Mouse (Mus musculus): ENCODE data around the gene Chsy1.

DNA sequence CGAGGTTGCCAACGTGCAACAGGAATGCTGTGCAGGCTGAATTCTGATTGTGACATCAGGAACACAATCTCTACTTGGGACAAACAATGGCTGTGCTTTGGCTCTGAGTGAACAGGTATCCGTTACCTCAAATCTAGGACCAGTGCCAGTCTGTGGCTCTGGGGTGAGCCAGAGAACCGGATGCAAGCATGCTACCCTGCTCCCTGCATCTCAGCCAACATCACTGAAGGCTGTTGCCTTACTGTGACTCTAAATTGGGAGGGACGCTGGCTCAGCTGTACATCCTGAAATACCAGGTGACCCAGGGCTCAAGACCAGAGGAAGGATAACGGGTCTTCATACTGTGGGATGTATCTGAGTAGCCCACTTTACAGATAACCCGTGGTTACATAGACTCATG is 70.4 kb downstream of the Chsy1 start:
- TF ChIP-seq POLR2A (IDR thresholded peaks at IDR 0.05; ENCODE audit: insufficient read depth, low read depth, low read length) (no peak), CTCF (IDR thresholded peaks at IDR 0.05; ENCODE audit: insufficient read depth, low read depth, low read length) (no peak)
